Mouse (Mus musculus) liver, adult 2 months (tissue): ENCODE data around the gene Ngef.

Source experiments
- CTCF ChIP-seq: fragments of 200-500 bp; IDR thresholded peaks from 2 replicates; pipeline ENCODE4 v1.5.1; 2011; ENCODE audit warnings: low read depth, low read length, control low read depth
- POLR2A ChIP-seq: fragments of 200-500 bp; IDR thresholded peaks from 2 replicates; pipeline ENCODE4 v1.6.1; 2011; ENCODE audit warnings: low read length, control low read depth; ENCODE audit not compliant: insufficient read depth; ENCODE audit errors: extremely low read depth

GRCm38 (mm10) chr1:87541614-87542013, 32.1 kb downstream of the Ngef start:
- no peak for TF ChIP-seq POLR2A
- TF ChIP-seq CTCF = peak; percentile 76
